Mouse (Mus musculus) stomach, embryonic 15.5 days (tissue): ENCODE results near the gene E330009J07Rik. TPM values are rescaled to one million over a fixed set of nuclear protein-coding genes. Genes with fewer than 3 reads are reported as not detected.

Experiments
- ATAC-seq: fragments of 200-750 bp; cut with Nextera tagmentation; 2 replicates; pipeline ENCODE4 v1.8.0; 2017; ENCODE audit warnings: low read depth, moderate number of reproducible peaks, moderate TSS enrichment; ENCODE audit not compliant: insufficient read depth, low FRiP score
- H3K27ac ChIP-seq: fragments of 300-500 bp; sonication (generic); 2 replicates; pipeline ENCODE4 v1.5.1; 2015; ENCODE audit warnings: mild to moderate bottlenecking, inconsistent platforms
- H3K27me3 ChIP-seq: fragments of 300-500 bp; sonication (generic); replicated peaks from 2 replicates; pipeline ENCODE4 v1.6.1; 2015; ENCODE audit warnings: inconsistent platforms
- H3K36me3 ChIP-seq: fragments of 300-500 bp; sonication (generic); 2 replicates; pipeline ENCODE4 v1.6.1; 2015; ENCODE audit warnings: inconsistent platforms
- H3K4me1 ChIP-seq: fragments of 300-500 bp; sonication (generic); 2 replicates; pipeline ENCODE4 v1.6.1; 2015; ENCODE audit warnings: inconsistent platforms
- H3K4me2 ChIP-seq: fragments of 300-500 bp; sonication (generic); 2 replicates; pipeline ENCODE4 v1.6.1; 2015; ENCODE audit warnings: mild to moderate bottlenecking, inconsistent platforms
- H3K4me3 ChIP-seq: fragments of 300-500 bp; sonication (generic); replicated peaks from 2 replicates; pipeline ENCODE4 v1.5.1; 2015; ENCODE audit warnings: inconsistent platforms
- H3K9ac ChIP-seq: fragments of 300-500 bp; sonication (generic); 2 replicates; pipeline ENCODE4 v1.6.1; 2015; ENCODE audit warnings: inconsistent platforms
- H3K9me3 ChIP-seq: fragments of 300-500 bp; sonication (generic); 2 replicates; pipeline ENCODE4 v1.6.1; 2016; ENCODE audit warnings: inconsistent platforms
- WGBS: fragments of 180-500 bp; shearing (Covaris S2); methylation state at CpG from one replicate; pipeline ENCODE4 v1.1.7; 2015; 5-methylcytosine and 5-hydroxymethylcytosine counted together
- polyA plus RNA-seq: library from polyadenylated mRNA; unstranded; fragments of >200 nt; fragmentation: Nextera tagmentation; extraction: Ambion mirVana; gene quantifications from 2 replicates; pipeline ENCODE4 v1.2.1, GENCODE M21; 2015

E330009J07Rik gene
- polyA plus RNA-seq, 1 experiment from 2014 or later, result 13.7 TPM

DNA sequence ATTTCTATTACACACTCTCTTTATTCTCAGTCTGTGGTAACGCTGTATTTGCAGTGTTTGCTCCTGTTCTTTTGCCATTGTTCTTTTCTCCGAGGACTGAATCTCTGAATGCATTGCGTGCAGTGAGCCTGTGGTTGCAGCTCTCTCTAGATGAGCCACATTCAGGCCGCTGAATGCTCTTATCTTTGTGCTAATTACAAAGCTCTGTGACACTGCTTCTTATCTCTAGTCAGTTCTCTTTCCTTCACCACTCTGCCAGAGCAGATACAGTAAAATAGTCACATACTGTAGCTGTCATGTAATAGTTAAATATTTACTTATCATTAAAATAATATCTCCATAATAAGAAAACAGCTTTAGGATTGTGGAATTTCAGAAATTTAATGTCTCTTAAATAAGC is 47.3 kb downstream of the E330009J07Rik start:
- 60% methylated on average over 4 of the region's 4 CpGs for WGBS
- no peaks in the 10 kb centered on the region for H3K36me3 ChIP-seq
- no peak for ATAC-seq

DNA sequence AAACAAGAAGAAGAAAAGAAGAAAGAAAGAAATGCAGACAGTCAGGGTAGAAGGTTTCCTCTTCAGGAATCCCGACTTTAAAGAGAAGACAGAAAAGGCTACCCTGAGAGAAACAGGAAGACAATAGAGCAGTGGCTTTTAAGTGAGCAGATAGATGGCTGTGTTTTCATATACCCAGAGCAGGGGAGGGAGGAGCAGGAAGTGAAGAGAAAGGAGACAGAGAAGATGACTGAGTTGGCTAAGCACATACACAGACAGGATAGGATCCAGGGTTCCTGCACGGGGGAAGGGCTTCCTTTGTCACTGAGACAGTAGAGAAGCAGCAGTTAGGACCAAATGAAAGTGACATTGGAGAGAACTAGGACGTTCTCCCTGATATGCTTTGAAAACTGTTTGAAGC is 50.3 kb downstream of the E330009J07Rik start:
- Histone ChIP-seq H3K36me3 (no peaks in the 10 kb centered on the region), H3K27ac (no peak overlapping the region), H3K9me3 (no peaks in the 10 kb centered on the region), H3K4me2 (no peak overlapping the region), H3K4me3 (no peak overlapping the region), H3K27me3 (no peaks in the 10 kb centered on the region), H3K4me1 (no peaks in the 10 kb centered on the region), H3K9ac (no peak overlapping the region)
- 58% methylated on average over 3 of the region's 3 CpGs for WGBS
- no peak for ATAC-seq

More for the DNA sequence above, 47.3 kb downstream of the E330009J07Rik start:
- Histone ChIP-seq H3K9me3 (no peaks in the 10 kb centered on the region), H3K27ac (no peak overlapping the region), H3K4me1 (no peaks in the 10 kb centered on the region), H3K4me2 (no peak overlapping the region), H3K9ac (no peak overlapping the region), H3K4me3 (no peak overlapping the region), H3K27me3 (no peaks in the 10 kb centered on the region)

DNA sequence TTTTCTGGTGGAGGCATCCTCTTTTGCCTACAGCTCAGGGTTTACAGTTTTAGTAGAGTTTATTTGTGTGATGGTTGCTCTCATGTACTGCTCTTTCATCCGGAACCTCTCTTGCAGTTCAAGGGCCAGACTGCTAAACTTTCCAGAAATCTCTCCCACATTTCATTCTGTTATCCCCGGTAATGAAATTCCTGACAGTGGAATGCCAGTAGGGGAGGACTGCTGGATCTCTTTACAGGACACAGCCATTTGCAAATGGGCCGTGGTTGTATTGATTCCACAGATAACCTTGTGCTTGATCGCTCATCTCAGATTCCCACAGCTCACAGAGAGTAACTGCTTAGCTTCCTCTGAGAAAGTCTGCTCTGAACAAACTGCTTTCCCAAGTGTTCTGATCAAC is 54.0 kb downstream of the E330009J07Rik start:
- Histone ChIP-seq H3K4me3 (no peak overlapping the region), H3K27me3 (no peaks in the 10 kb centered on the region), H3K4me2 (no peak overlapping the region), H3K4me1 (no peaks in the 10 kb centered on the region), H3K9ac (no peak overlapping the region), H3K9me3 (no peaks in the 10 kb centered on the region), H3K27ac (no peak overlapping the region), H3K36me3 (no peaks in the 10 kb centered on the region)
- no peak for ATAC-seq
- WGBS, result 75% methylated on average over 4 of the region's 4 CpGs

DNA sequence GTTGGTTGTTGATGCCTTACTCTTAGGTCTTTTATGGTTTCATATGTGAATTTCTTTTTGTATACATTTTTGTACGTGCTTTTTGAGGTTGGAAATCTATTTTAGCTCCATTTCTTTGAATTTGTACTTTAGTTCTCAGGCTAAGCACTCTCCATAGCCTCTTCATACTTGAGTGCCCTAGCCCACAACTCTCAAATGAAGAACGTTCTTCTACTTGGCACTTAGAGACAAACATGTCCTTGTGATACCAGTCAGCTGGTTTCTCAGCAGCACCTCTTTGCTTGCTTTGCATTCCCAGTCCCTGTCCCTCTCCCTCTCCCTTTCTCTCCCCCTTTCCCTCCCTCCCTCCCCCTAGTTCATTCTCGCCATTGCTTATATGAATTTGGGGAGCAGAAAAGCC is 55.8 kb downstream of the E330009J07Rik start:
- Histone ChIP-seq H3K9me3 (no peaks in the 10 kb centered on the region), H3K4me1 (no peaks in the 10 kb centered on the region), H3K4me3 (no peak overlapping the region), H3K27ac (no peak overlapping the region), H3K4me2 (no peak overlapping the region), H3K27me3 (no peaks in the 10 kb centered on the region), H3K9ac (no peak overlapping the region), H3K36me3 (no peaks in the 10 kb centered on the region)
- WGBS, result 69% methylated on average over 3 of the region's 3 CpGs
- ATAC-seq, result no peak

DNA sequence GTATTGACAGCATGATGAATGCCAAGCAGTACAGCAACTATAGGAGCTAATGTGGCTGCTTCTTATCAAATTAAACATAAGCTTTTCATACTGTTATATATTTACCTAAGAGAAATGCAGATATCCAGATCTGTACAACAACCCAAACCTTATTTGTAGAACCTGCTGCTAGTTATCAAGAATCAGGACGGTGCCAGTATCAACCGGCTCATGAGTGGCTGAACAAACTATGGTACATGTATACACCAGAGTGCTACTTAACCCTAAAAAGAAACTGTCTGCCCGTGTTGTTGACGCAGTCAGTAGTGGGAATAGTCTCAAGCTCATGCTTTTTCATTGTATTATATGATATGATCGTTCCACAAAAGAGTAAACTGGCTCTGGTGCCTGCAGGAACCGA is 64.9 kb downstream of the E330009J07Rik start:
- no peak overlapping the region for H3K4me3 ChIP-seq
- no peaks in the 10 kb centered on the region for H3K36me3 ChIP-seq
- WGBS, result 82% methylated on average over 6 of the region's 6 CpGs
- H3K9ac ChIP-seq, result no peak overlapping the region
- no peak overlapping the region for H3K4me2 ChIP-seq
- no peaks in the 10 kb centered on the region for H3K9me3 ChIP-seq
- H3K27me3 ChIP-seq, result no peaks in the 10 kb centered on the region
- no peaks in the 10 kb centered on the region for H3K4me1 ChIP-seq
- ATAC-seq, result peak; percentile 78
- H3K27ac ChIP-seq, result no peak overlapping the region

DNA sequence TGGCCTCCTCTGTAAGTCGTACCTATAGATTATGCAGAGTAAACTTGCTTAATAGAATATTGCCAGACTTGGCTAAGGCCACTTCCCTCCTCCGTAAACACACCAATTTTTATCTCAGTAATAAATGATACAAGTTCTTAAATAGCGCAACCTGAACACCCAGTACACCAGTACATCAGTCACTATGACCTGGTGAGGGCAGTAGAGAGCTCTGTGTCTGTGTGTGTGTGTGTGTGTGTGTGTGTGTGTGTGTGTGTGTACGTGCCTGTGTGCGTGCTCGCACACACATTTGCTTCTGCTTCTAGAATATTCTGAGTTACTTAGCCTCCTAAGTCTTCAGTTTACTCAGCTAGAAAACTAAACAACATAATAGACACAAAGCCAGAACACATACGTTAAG is 82.6 kb downstream of the E330009J07Rik start:
- Histone ChIP-seq H3K4me1 (no peaks in the 10 kb centered on the region), H3K4me3 (no peak overlapping the region), H3K36me3 (peaks cover 4% of the 10 kb centered on the region; the same call in 1 of the 2 replicates), H3K4me2 (no peak overlapping the region), H3K9ac (no peak overlapping the region), H3K27ac (no peak overlapping the region), H3K27me3 (no peaks in the 10 kb centered on the region), H3K9me3 (no peaks in the 10 kb centered on the region)
- ATAC-seq, result no peak
- 94% methylated on average over 7 of the region's 7 CpGs for WGBS

Other genes with a start within 250 kb of the E330009J07Rik start
- 36.4 and 40.2 TPM in 2 replicates for gene Agk, start 111.0 kb downstream of the E330009J07Rik start, polyA plus RNA-seq
- 0.05 and 0.09 TPM in 2 replicates for gene Wee2, start 3.0 kb upstream of the E330009J07Rik start, polyA plus RNA-seq
- 159 and 178 TPM in 2 replicates for gene Ssbp1, start 35.2 kb upstream of the E330009J07Rik start, polyA plus RNA-seq
- gene Tas2r137, start 55.1 kb upstream of the E330009J07Rik start, polyA plus RNA-seq, result not detected in 2 replicates
- not detected in 2 replicates for gene Tas2r108, start 57.4 kb upstream of the E330009J07Rik start, polyA plus RNA-seq
- gene Prss37, start 83.4 kb upstream of the E330009J07Rik start, polyA plus RNA-seq, result not detected in 2 replicates
- not detected in 2 replicates for gene Olfr461, start 118.9 kb upstream of the E330009J07Rik start, polyA plus RNA-seq
- gene Olfr460, start 133.4 kb upstream of the E330009J07Rik start, polyA plus RNA-seq, result not detected in 2 replicates
- 2.0 and 2.1 TPM in 2 replicates for gene Clec5a, start 149.7 kb upstream of the E330009J07Rik start, polyA plus RNA-seq
- not detected in 2 replicates for gene Tas2r138, start 177.2 kb upstream of the E330009J07Rik start, polyA plus RNA-seq
- 5.4 and 6.6 TPM in 2 replicates for gene Mgam, start 192.7 kb upstream of the E330009J07Rik start, polyA plus RNA-seq